Mouse (Mus musculus) liver (tissue): ENCODE measurements at regions not wholly inside any gene's neighbourhood (a gene's known extent, or its start where the extent isn't known, plus 50 kb on each side); places are given as distances from the start of the nearest gene placed in this dataset.

Source experiments
- DNase-seq: peaks from one replicate; pipeline ENCODE4 v3.0.0-alpha.2; 2020; ENCODE audit warnings: mixed read lengths

DNA sequence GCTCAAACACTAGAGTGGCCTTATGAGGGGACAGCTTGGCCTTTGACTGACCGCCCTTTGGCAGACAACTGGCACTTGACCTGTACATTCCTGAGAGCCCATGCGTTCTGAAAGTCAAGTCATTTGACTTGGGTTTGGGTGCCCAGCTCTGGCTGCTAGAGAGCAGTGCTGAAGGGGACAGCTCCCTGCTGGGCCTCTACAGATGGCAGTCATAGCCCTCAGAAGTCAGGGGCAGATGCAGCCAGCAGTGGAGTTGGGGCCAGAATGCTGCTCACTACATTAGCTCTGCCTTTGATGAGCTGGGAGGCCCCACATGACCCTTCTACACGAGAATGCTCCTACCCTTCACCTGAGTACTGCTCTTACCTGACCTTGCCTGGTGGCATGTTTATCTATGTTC lies 58.3 kb upstream of the Twist2 start:
- DNase-seq = no peak

DNA sequence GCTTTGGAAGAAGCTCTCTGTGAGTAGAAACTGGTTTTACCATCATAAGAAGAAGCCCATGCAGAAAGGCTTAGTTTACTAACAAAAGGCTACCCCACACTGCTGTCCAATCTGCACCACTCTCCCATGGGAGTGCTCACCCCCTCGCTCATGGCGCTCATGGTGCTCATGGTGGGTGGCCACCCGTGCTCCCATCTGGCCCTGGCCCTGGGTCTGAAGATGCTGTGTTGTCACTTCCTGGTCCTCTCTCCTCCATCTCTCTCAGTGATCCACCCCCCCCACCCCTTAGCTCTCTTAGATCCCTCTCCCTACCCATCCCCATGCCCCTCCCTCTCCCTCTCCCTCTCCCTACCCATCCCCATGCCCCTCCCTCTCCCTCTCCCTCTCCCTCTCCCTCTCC lies 57.2 kb upstream of the Twist2 start:
- DNase-seq = no peak

DNA sequence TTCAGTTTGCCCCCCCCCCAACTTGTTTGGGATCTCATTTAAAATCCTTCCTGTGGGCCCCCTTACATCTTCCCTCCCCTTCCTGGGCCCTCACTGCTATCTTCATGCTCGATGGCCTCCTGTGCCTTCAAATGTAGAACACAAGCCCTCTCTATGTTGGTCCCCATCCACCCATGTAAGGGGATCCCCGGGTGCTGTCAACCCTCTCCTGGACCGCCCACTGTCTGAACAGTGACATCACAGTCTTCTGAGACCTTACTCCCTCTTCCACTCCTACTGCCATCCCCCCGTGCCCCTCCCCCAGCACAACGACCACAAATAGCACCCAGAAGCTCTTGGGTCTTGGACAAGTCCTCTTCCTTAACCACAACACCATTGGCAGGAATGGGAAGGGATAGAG lies 56.6 kb upstream of the Twist2 start:
- no peak for DNase-seq

DNA sequence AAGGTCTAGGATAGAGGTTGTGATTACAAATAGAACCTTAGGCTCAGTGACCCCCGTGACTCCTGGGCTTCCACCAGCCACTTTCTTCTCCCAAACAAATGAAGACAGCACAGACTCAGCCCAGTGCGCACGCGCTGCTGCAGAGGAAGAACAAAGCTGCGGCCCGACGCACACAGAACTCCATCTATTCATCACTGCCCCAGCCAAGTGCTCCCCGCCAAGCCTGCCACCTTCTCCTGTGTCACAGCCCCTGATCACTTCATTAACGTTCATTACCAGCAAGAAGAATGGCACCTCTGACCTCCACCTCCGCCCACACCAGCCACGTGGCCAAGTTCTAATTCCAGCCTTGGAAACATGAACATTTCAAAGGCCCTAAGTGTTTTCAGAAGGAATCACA lies 53.7 kb upstream of the Twist2 start:
- DNase-seq = no peak
